Mouse (Mus musculus) midbrain, embryonic 15.5 days (tissue): Measurements from ENCODE around the gene Myrfl. TPM values are rescaled to one million over a fixed set of nuclear protein-coding genes. Genes with fewer than 3 reads are reported as not detected.

ENCODE experiments used
- ATAC-seq: fragments of 200-750 bp; cut with Nextera tagmentation; replicated peaks from 2 replicates; pipeline ENCODE4 v1.8.0; 2017; ENCODE audit warnings: moderate TSS enrichment
- H3K27ac ChIP-seq: fragments of 300-500 bp; sonication (generic); 2 replicates; pipeline ENCODE4 v1.5.1; 2015; ENCODE audit warnings: mild to moderate bottlenecking, inconsistent platforms
- H3K27me3 ChIP-seq: fragments of 300-500 bp; sonication (generic); replicated peaks from 2 replicates; pipeline ENCODE4 v1.6.1; 2015; ENCODE audit warnings: inconsistent platforms
- H3K36me3 ChIP-seq: fragments of 300-500 bp; sonication (generic); replicated peaks from 2 replicates; pipeline ENCODE4 v1.6.1; 2015; ENCODE audit warnings: inconsistent platforms
- H3K4me1 ChIP-seq: fragments of 300-500 bp; sonication (generic); 2 replicates; pipeline ENCODE4 v1.6.1; 2015; ENCODE audit warnings: inconsistent platforms
- H3K4me2 ChIP-seq: fragments of 300-500 bp; sonication (generic); 2 replicates; pipeline ENCODE4 v1.6.1; 2015; ENCODE audit warnings: inconsistent platforms, mild to moderate bottlenecking, moderate library complexity
- H3K4me3 ChIP-seq: fragments of 300-500 bp; sonication (generic); 2 replicates; pipeline ENCODE4 v1.5.1; 2015; ENCODE audit warnings: mild to moderate bottlenecking, inconsistent platforms
- H3K9ac ChIP-seq: fragments of 300-500 bp; sonication (generic); 2 replicates; pipeline ENCODE4 v1.6.1; 2015; ENCODE audit warnings: mild to moderate bottlenecking, inconsistent platforms
- H3K9me3 ChIP-seq: fragments of 300-500 bp; sonication (generic); 2 replicates; pipeline ENCODE4 v1.6.1; 2016; ENCODE audit warnings: inconsistent platforms
- WGBS: fragments of 180-500 bp; shearing (Covaris S2); methylation state at CpG from one replicate; pipeline ENCODE4 v1.1.7; 2015; ENCODE audit warnings: mixed read lengths; 5-methylcytosine and 5-hydroxymethylcytosine counted together
- polyA plus RNA-seq: library from polyadenylated mRNA; unstranded; fragments of >200 nt; fragmentation: Nextera tagmentation; extraction: Ambion mirVana; gene quantifications from 2 replicates; pipeline ENCODE4 v1.2.1, GENCODE M21; 2015

The Myrfl gene
- polyA plus RNA-seq, 1 experiment from 2014 or later: 0.10 TPM

DNA sequence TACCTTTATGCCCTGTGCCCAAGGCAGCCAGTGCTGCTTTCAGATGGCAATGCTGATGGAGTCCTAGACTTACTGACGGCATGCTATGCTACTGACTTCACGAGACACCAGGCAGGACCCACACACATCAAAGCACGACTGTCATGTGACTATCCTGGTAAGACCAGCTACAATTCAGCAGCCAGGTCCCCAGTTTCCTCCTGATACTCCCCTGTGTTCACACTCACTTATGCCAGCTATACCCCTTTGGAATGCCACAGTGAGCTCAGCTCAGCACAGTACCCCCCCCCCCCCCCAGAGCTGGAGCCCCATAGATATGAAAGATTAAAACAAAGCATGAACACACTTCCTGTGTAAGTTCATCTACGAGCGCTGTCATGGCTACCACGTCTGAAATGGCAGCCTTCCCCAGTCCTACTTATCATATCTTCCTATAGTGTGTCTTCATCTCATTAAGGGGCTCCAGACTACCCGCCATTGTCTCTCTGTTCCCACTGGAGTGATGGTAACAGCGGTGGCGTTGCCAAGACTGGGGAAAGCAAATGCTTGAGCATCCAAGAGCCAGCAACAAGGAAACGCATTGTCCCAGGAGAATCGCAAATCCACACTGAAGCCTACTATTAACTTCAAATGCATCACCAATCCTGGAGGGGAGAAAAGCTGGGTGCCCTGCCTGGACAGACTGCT is 43.4 kb downstream of the Myrfl start:
- Histone ChIP-seq H3K27me3 (no peaks in the 10 kb centered on the region), H3K36me3 (no peaks in the 10 kb centered on the region), H3K4me1 (peaks cover 5% of the 10 kb centered on the region), H3K4me2 (no peak overlapping the region), H3K27ac (no peak overlapping the region), H3K9me3 (no peaks in the 10 kb centered on the region), H3K4me3 (no peak overlapping the region), H3K9ac (no peak overlapping the region)
- no peak for ATAC-seq
- 73% methylated on average over 11 of the region's 11 CpGs for WGBS

DNA sequence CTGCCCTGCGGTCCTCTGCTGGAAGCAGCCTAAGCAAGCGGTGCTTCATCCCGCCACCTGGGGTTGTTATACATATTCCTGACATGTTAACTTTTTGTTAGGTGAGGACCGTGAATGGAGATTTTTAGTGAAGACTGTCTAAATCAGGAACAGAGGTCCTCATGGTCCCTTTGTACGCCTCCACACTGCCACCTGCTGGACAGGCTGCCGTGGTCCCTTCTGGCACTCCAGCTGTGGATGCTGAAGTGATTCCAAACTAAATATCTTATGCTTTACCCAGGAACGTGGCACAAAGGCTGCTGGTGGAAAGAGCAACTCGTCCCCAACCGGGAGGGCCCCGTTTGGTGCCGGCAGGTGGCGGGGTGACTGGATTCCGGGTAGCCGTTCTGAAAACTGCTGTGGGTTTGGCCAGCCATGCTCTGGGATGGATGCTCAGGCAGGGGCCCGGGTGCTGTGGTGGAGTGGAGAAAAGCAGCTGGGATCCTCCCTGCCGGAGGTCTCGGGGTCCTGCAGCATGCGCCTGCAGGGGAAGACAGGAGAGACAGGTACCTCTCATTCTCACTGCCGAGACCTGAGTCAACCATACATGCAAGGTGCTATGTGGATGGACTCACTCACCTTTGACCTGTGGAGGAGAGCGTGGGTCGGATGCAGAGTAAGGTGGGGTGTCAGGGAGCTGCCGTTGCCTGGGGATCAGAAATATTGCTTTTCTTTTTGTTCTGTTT is 47.8 kb downstream of the Myrfl start:
- H3K9me3 ChIP-seq: no peaks in the 10 kb centered on the region
- H3K9ac ChIP-seq: no peak overlapping the region
- peak overlapping the region; percentile 23 for H3K4me3 ChIP-seq
- 19% methylated on average over 22 of the region's 22 CpGs for WGBS
- H3K27me3 ChIP-seq: no peaks in the 10 kb centered on the region
- H3K36me3 ChIP-seq: no peaks in the 10 kb centered on the region
- peak; percentile 80 for ATAC-seq
- peaks cover 5% of the 10 kb centered on the region for H3K4me1 ChIP-seq
- peak overlapping the region; percentile 52 for H3K4me2 ChIP-seq
- H3K27ac ChIP-seq: no peak overlapping the region

DNA sequence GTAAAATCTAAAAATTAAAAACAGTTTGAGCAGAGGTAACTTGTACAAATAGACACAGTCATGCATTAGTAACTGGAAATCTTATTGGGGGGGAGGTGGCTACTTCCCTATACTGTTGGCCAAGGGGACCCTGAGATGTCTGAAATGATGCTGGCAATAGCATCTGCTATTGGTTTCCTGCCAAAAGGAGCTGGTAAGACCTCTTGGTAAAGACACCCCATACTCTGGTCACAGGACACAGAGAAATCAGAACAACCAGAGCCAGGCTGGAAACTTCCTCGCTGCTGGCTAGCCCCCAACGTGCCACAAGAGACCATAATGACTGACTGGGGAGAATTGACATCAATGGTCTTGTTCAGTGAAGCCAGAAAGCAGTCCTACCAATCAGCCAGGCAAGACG is 55.2 kb downstream of the Myrfl start:
- no peak overlapping the region for H3K4me3 ChIP-seq
- ATAC-seq: no peak

DNA sequence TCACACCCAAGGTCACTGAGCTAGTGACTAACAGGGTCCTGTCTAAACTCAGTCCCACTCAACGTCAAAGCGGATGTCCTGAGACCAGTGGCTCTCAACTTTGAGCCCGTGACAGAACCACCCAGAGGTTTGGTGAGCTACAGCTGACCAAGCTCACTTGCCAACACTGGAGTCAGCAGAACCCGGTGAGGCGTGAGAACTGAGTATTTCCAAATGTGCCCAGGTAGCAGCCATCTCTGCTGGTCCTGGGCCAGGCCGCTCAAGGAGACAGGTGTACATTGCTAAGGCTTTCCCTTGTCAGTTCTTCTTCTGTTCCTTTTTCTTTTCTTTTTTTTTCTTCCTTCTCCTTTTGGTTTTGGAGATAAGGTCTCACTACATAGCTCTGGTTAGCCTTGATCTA is 66.0 kb downstream of the Myrfl start:
- ATAC-seq: no peak
- H3K4me2 ChIP-seq: no peak overlapping the region
- H3K4me3 ChIP-seq: no peak overlapping the region
- no peaks in the 10 kb centered on the region for H3K27me3 ChIP-seq
- H3K4me1 ChIP-seq: no peaks in the 10 kb centered on the region
- no peaks in the 10 kb centered on the region for H3K36me3 ChIP-seq
- no peak overlapping the region for H3K27ac ChIP-seq
- 94% methylated on average over 6 of the region's 6 CpGs for WGBS
- no peaks in the 10 kb centered on the region for H3K9me3 ChIP-seq
- no peak overlapping the region for H3K9ac ChIP-seq

More for the DNA sequence above, 55.2 kb downstream of the Myrfl start:
- Histone ChIP-seq H3K4me1 (no peaks in the 10 kb centered on the region), H3K27ac (no peak overlapping the region), H3K4me2 (no peak overlapping the region), H3K9ac (no peak overlapping the region), H3K36me3 (no peaks in the 10 kb centered on the region), H3K27me3 (no peaks in the 10 kb centered on the region), H3K9me3 (no peaks in the 10 kb centered on the region)
- 64% methylated on average over 3 of the region's 3 CpGs for WGBS

DNA sequence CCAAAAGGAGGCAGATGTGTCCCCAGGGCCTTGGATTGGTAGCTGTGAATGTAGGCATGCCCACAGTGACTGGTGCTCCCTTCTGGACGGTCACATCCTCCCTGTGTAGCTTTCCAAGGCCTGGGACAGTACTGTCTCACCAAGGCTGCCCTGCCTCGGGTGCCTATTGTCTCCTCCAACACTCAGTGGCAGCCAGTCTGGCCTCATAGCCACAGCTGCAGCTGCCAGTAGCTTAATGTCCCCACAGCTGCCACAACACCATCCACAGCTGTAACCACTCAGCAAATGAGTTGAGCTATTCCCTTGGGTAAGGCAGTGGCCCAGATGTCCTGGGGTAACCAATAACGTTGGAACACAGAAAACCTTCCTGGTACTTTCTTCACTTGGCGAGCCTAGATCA is 68.6 kb downstream of the Myrfl start:
- Histone ChIP-seq H3K9ac (no peak overlapping the region; the same call in 1 of the 2 replicates), H3K4me3 (no peak overlapping the region), H3K27ac (no peak overlapping the region), H3K27me3 (no peaks in the 10 kb centered on the region), H3K4me1 (no peaks in the 10 kb centered on the region), H3K36me3 (no peaks in the 10 kb centered on the region), H3K9me3 (no peaks in the 10 kb centered on the region), H3K4me2 (no peak overlapping the region)
- no peak for ATAC-seq
- 58% methylated on average over 4 of the region's 4 CpGs for WGBS

DNA sequence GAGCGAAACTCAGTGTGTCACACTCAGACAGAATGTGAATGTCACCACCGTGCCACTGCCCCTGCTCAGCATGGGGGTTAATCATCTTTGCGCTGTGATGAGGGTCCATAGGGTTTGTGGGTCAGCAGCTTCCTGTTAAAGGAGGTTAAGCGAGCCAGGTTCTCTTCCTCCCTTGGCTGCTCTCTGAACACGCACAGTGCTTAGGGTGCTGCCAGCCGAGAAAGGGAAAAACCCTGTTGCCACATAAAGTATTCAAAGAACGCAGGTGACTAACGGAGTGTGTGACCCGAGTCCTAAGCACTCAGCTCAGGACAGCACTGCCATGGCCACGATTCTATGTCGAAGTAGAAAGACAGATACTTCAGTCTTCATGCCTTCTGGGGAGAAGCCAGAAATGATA is 69.4 kb downstream of the Myrfl start:
- no peaks in the 10 kb centered on the region for H3K4me1 ChIP-seq
- no peaks in the 10 kb centered on the region for H3K27me3 ChIP-seq
- H3K4me3 ChIP-seq: no peak overlapping the region
- no peak overlapping the region for H3K9ac ChIP-seq
- H3K4me2 ChIP-seq: no peak overlapping the region
- H3K36me3 ChIP-seq: no peaks in the 10 kb centered on the region
- 87% methylated on average over 11 of the region's 11 CpGs for WGBS
- no peak for ATAC-seq
- no peaks in the 10 kb centered on the region for H3K9me3 ChIP-seq
- H3K27ac ChIP-seq: no peak overlapping the region

DNA sequence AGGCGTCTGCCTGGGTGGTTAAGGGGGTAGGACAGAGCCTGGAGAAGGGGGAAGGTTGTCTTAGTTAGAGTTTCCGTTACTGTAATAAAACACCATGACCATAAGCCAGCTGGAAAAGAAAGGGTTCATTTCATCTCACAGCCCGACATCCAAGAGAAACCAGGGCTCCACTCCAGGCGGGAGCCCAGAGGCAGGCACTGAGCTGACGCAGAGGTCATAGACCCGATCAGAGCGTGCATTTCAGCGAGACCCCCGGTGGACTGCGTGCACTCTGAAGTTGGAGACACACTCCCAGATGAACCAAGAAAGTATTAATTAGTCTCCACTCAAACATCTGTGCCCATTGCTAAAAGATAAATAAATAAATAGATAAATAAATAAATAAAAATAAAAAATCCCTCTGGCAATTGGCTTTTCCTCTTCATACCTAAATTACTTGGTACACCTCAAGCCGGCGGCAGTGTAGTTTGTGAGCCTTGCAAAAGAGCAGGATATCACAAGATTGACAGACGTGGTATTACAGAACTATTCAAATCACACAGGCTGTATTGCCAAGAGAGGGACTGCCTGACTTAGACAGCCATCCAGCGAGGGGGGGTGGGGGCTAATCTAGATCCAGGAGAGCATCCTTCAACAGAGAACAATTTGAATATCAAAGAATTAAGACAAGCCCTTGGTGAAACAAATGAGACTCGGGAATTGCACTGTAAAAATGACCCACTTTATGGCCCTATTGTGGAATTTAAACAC is 81.2 kb downstream of the Myrfl start:
- Histone ChIP-seq H3K27ac (no peak overlapping the region), H3K4me1 (peaks cover 5% of the 10 kb centered on the region), H3K36me3 (no peaks in the 10 kb centered on the region), H3K4me2 (no peak overlapping the region), H3K9me3 (no peaks in the 10 kb centered on the region), H3K4me3 (no peak overlapping the region), H3K9ac (no peak overlapping the region), H3K27me3 (no peaks in the 10 kb centered on the region)
- ATAC-seq: peak; percentile 71; the same call in 1 of the 2 replicates
- WGBS: 37% methylated on average over 15 of the region's 15 CpGs

DNA sequence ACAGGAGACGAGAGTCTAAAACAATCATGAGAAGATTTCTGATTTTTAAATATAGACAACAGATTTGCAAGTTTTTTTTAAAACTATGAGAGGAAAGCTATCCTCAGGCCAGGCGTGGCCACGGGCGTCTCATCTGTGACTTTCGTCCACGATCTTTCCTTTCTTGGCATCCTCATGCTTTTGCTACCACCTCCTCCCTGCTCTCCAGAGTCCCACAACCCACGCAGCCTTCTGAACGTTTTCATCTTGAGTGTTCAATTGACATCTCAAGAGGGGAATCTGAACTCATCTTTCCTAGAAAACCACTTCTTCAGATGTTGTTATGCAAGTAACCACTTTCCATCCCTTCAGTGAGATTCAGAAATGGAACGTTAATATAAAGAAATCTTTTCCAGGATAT is 83.6 kb downstream of the Myrfl start:
- no peak overlapping the region for H3K27ac ChIP-seq
- no peak for ATAC-seq
- peaks cover 5% of the 10 kb centered on the region for H3K4me1 ChIP-seq
- H3K4me2 ChIP-seq: no peak overlapping the region
- 90% methylated on average over 9 of the region's 9 CpGs for WGBS
- H3K4me3 ChIP-seq: no peak overlapping the region
- H3K9me3 ChIP-seq: no peaks in the 10 kb centered on the region
- H3K9ac ChIP-seq: no peak overlapping the region
- H3K36me3 ChIP-seq: no peaks in the 10 kb centered on the region
- H3K27me3 ChIP-seq: no peaks in the 10 kb centered on the region

DNA sequence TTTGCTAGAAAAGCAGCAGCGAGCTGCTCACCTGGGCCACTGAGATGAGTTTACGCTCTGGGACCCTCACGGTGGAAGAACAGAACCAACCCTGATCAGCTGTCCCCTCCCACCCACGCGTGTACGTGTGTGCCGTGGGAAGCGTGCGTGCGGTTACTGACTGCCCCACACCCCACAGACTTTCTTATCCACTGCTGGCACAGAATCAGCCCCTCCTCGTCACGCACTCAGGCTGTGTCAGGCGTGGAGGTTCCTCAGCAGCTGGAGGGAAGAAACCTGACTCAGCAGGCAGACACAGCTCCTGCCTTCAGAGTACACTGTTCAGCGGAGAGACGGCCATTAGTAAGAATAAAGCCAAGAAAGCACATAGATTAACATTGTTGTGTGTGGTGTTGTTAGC is 86.0 kb downstream of the Myrfl start:
- no peak for ATAC-seq
- Histone ChIP-seq H3K4me1 (peaks cover 5% of the 10 kb centered on the region), H3K9me3 (no peaks in the 10 kb centered on the region), H3K4me2 (no peak overlapping the region), H3K36me3 (no peaks in the 10 kb centered on the region), H3K4me3 (no peak overlapping the region), H3K9ac (no peak overlapping the region), H3K27me3 (no peaks in the 10 kb centered on the region), H3K27ac (no peak overlapping the region)
- WGBS: 79% methylated on average over 15 of the region's 15 CpGs

DNA sequence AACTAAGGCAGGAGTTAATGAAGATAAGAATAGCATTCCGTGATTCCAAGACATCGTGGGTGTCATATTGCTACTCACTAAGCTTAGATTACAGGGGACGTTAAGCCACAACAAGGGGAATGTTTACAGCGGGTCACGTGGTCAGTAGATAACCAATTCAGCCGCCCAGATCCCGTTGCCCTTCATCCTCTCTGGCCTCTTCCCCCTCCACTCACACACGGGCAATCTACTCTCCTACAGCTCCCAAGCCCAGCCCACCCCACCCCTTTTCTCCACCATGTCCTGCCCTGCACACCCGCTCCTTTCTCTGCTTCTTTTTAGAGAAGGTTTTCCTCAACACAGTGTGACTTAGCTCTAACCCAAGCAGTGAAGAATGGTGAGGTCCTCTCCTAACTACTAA is 87.3 kb downstream of the Myrfl start:
- Histone ChIP-seq H3K9ac (no peak overlapping the region), H3K36me3 (no peaks in the 10 kb centered on the region), H3K4me3 (no peak overlapping the region), H3K27me3 (no peaks in the 10 kb centered on the region), H3K4me2 (no peak overlapping the region), H3K4me1 (no peaks in the 10 kb centered on the region), H3K9me3 (no peaks in the 10 kb centered on the region), H3K27ac (no peak overlapping the region)
- no peak for ATAC-seq
- WGBS: 89% methylated on average over 9 of the region's 9 CpGs

DNA sequence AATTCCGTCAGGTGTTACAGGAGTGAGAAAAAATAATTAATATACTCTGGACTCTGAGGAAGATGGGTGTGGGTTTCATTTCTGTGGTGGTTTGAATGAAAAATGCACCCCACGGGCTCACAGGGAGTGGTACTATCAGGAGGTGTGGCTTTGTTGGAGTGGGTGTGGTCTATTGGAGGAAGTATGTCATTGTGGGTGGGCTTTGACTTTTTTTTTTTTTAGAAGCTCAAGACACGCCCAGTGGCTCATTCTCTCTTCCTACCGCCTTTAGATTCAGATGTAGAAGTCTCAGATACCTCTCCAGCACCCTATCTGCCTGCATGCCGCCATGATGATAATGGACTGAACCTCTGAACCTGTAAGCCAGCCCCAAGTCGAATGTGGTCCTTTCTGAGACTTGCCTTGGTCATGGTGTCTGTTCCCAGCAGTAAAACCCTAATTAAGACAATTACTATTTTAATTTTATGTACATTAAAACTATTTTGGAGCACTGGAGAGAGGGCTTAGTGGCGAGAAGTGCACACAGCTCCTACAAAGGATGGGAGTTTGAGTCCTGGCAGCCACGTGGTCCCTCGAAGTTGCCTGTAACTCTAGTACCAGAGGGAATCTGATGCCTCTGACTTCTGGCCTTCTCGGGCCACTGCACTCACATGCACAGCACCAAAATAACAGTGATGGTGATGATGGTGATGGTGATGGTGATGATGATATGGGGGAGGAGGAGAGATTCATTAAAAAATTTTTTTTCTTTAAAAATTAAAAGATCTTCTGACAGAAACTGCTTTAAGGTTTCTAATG is 88.0 kb downstream of the Myrfl start:
- no peaks in the 10 kb centered on the region for H3K36me3 ChIP-seq
- 93% methylated on average over 10 of the region's 10 CpGs for WGBS

More for the DNA sequence above, 88.0 kb downstream of the Myrfl start:
- H3K27ac ChIP-seq: no peak overlapping the region
- H3K9me3 ChIP-seq: no peaks in the 10 kb centered on the region
- H3K9ac ChIP-seq: no peak overlapping the region
- H3K4me3 ChIP-seq: no peak overlapping the region
- no peak for ATAC-seq
- H3K27me3 ChIP-seq: no peaks in the 10 kb centered on the region
- no peaks in the 10 kb centered on the region for H3K4me1 ChIP-seq
- no peak overlapping the region for H3K4me2 ChIP-seq
